Mouse (Mus musculus) liver, embryonic 13.5 days (tissue): ENCODE results near the gene Bptf. TPM values are rescaled to one million over a fixed set of nuclear protein-coding genes. Genes with fewer than 3 reads are reported as not detected.

ENCODE experiments used
- polyA plus RNA-seq: library from polyadenylated mRNA; unstranded; fragments of >200 nt; fragmentation: Nextera tagmentation; extraction: Ambion mirVana; gene quantifications from 2 replicates; pipeline ENCODE4 v1.2.1, GENCODE M21; 2015

Bptf gene
- polyA plus RNA-seq, 1 experiment from 2014 or later: 9.3 TPM

Other genes with a start within 250 kb of the Bptf start
- gene Smurf2, start 211.4 kb downstream of the Bptf start, polyA plus RNA-seq: 2.5 and 3.0 TPM in 2 replicates
- 325 and 361 TPM in 2 replicates for gene Kpna2, start 132.6 kb downstream of the Bptf start, polyA plus RNA-seq
- 1.1 TPM in 2 replicates for gene 1810010H24Rik, start 106.4 kb downstream of the Bptf start, polyA plus RNA-seq
- 33.8 and 42.2 TPM in 2 replicates for gene Nol11, start 57.3 kb upstream of the Bptf start, polyA plus RNA-seq